Mouse (Mus musculus) liver, adult 2 months (tissue): ENCODE measurements around the gene Commd1.

Source experiments
- CTCF ChIP-seq: fragments of 200-500 bp; IDR thresholded peaks from 2 replicates; pipeline ENCODE4 v1.5.1; 2011; ENCODE audit warnings: low read depth, low read length, control low read depth
- POLR2A ChIP-seq: fragments of 200-500 bp; IDR thresholded peaks from 2 replicates; pipeline ENCODE4 v1.6.1; 2011; ENCODE audit warnings: low read length, control low read depth; ENCODE audit not compliant: insufficient read depth; ENCODE audit errors: extremely low read depth

- no peak for TF ChIP-seq POLR2A
- TF ChIP-seq CTCF: peak; percentile 62; the same call in 1 of the 2 replicates
Observed at GRCm38 (mm10) chr11:23013580-23014294, 31.6 kb upstream of the Commd1 start.
